Comparison of ENCODE assay signal across 7 mouse cellular contexts in genomic region chr1:131181642-131182527, GRCm38 (mm10). TPM values are rescaled to one million over a fixed set of nuclear protein-coding genes. Genes with fewer than 3 reads are reported as not detected.
A peak's percentile ranks its signal among the peaks of the same experiment; 100 is the strongest.
DNase-seq lines count a peak whose midpoint lies in the region; ATAC-seq lines count a peak whose summit lies in the region.

No protein-coding gene starts in this region.

- no peaks in the 10 kb centered on the region for H3K9me3 ChIP-seq in intestine, embryonic 14.5 days (ENCODE audit: control insufficient read depth, low read length)
- no peaks in the 10 kb centered on the region for H3K9me3 ChIP-seq in midbrain, embryonic 11.5 days (ENCODE audit: control insufficient read depth, low read length)

- DNase-seq in cerebellum, postnatal 14 days = peak; percentile 82 to 89
- DNase-seq in frontal cortex, postnatal 25 days (ENCODE audit: low spot score in 2 of 2) = peak; percentile 57 to 71
- peak; percentile 90 for DNase-seq in intestine, embryonic 14.5 days (ENCODE audit: low spot score)
- peak; percentile 83 to 85 for DNase-seq in left cerebral cortex, postnatal 14 days (ENCODE audit: low spot score in 2 of 2)
- peak; percentile 94 for DNase-seq in midbrain, embryonic 11.5 days (ENCODE audit: low spot score, missing footprints)
- DNase-seq in skeletal muscle tissue, adult 2 months (ENCODE audit: low read depth, low spot score) = peak; percentile 71

- H3K27me3 ChIP-seq in intestine, embryonic 14.5 days (replicated peaks; ENCODE audit: control insufficient read depth, insufficient read depth, low read length) = no peaks in the 10 kb centered on the region
- no peaks in the 10 kb centered on the region for H3K27me3 ChIP-seq in midbrain, embryonic 11.5 days (ENCODE audit: control insufficient read depth, insufficient read depth, low read length)

- intact Hi-C loops in left cerebral cortex, postnatal 14 days (cut with DNase I) = loop anchor here (2.0 kb wide), 1 partner anchor 65 kb away; no protein-coding TSS in a partner anchor

- H3K4me2 ChIP-seq in intestine, embryonic 14.5 days (ENCODE audit: low read length) = no peak overlapping the region
- no peak overlapping the region for H3K4me2 ChIP-seq in midbrain, embryonic 11.5 days

- 0 out of 2 replicates have a peak, but pooled peaks cover 4% of the 10 kb centered on the region for H3K4me1 ChIP-seq in intestine, embryonic 14.5 days (replicated peaks; ENCODE audit: control insufficient read depth, insufficient read depth, low read length)
- H3K4me1 ChIP-seq in midbrain, embryonic 11.5 days (ENCODE audit: control insufficient read depth, insufficient read depth, low read length) = no peaks in the 10 kb centered on the region

- no peak overlapping the region for H3K27ac ChIP-seq in intestine, embryonic 14.5 days (ENCODE audit: low read depth)
- H3K27ac ChIP-seq in midbrain, embryonic 11.5 days (ENCODE audit: low read depth, low read length) = no peak overlapping the region

- 66% methylated on average over 9 of the region's 9 CpGs for WGBS in intestine, embryonic 14.5 days
- WGBS in midbrain, embryonic 11.5 days = 67% methylated on average over 9 of the region's 9 CpGs

- H3K9ac ChIP-seq in intestine, embryonic 14.5 days (ENCODE audit: low read length) = no peak overlapping the region
- H3K9ac ChIP-seq in midbrain, embryonic 11.5 days (ENCODE audit: low read length) = no peak overlapping the region

- peaks cover 30% of the 10 kb centered on the region for H3K36me3 ChIP-seq in intestine, embryonic 14.5 days (ENCODE audit: control insufficient read depth, insufficient read depth, low read length)
- no peaks in the 10 kb centered on the region; the same call in 1 of the 2 replicates for H3K36me3 ChIP-seq in midbrain, embryonic 11.5 days (ENCODE audit: control insufficient read depth, insufficient read depth, low read length)

- H3K4me3 ChIP-seq in intestine, embryonic 14.5 days (ENCODE audit: low read depth, low read length) = no peak overlapping the region
- H3K4me3 ChIP-seq in midbrain, embryonic 11.5 days (ENCODE audit: low read depth, low read length) = no peak overlapping the region

- peak; percentile 40 for ATAC-seq in activated CD4-positive, CD25-positive, alpha-beta regulatory T cell, adult 4 months
- no peak; the same call in 1 of the 2 replicates for ATAC-seq in intestine, embryonic 14.5 days (replicated peaks; ENCODE audit: low FRiP score, low TSS enrichment, low read depth)
- ATAC-seq in midbrain, embryonic 11.5 days (ENCODE audit: low FRiP score) = peak; percentile 45

RNA-seq across cellular contexts. Expression of gene Eif2d, which starts 28.9 kb away (rescaled TPM):
- 10 to 100 TPM; 52.5 to 58.8 TPM for polyA plus RNA-seq in activated CD4-positive, CD25-positive, alpha-beta regulatory T cell, adult 4 months (2017; shearing (Covaris generic))
- polyA plus RNA-seq in intestine, embryonic 14.5 days (2014; fragmentation: Nextera tagmentation; extraction: Ambion mirVana) = 62.8 and 66.0 TPM in 2 replicates
- total RNA-seq in left cerebral cortex, postnatal 14 days (2021) = 10 to 100 TPM; 35.4 to 39.6 TPM
- polyA plus RNA-seq in midbrain, embryonic 11.5 days (2014; fragmentation: Nextera tagmentation; extraction: Ambion mirVana) = 55.7 and 56.7 TPM in 2 replicates

RNA-seq across cellular contexts. Expression of gene Dyrk3, which starts 43.7 kb away (rescaled TPM):
- under 1 TPM in 1 of 2 experiments, not detected in 1; 0.41 TPM for polyA plus RNA-seq in activated CD4-positive, CD25-positive, alpha-beta regulatory T cell, adult 4 months (2017; shearing (Covaris generic))
- 5.6 and 5.7 TPM in 2 replicates for polyA plus RNA-seq in intestine, embryonic 14.5 days (2014; fragmentation: Nextera tagmentation; extraction: Ambion mirVana)
- 10 to 100 TPM in 1 of 2 experiments, 1 to 10 TPM in 1; 9.3 to 19.0 TPM for total RNA-seq in left cerebral cortex, postnatal 14 days (2021)
- polyA plus RNA-seq in midbrain, embryonic 11.5 days (2014; fragmentation: Nextera tagmentation; extraction: Ambion mirVana) = 17.2 and 23.4 TPM in 2 replicates
